Mouse (Mus musculus) cortical plate, adult 2 months (tissue): ENCODE measurements around the gene F10.

Source experiments
- CTCF ChIP-seq: fragments of 200-500 bp; IDR thresholded peaks from 2 replicates; pipeline ENCODE4 v1.5.1; 2011; ENCODE audit warnings: mild to moderate bottlenecking, control low read depth, low read length; ENCODE audit not compliant: insufficient read depth; ENCODE audit errors: extremely low read depth
- POLR2A ChIP-seq: fragments of 200-500 bp; IDR thresholded peaks from 2 replicates; pipeline ENCODE4 v1.6.1; 2011; ENCODE audit warnings: mild to moderate bottlenecking, low read length, control low read depth; ENCODE audit not compliant: insufficient read depth; ENCODE audit errors: extremely low read depth

DNA sequence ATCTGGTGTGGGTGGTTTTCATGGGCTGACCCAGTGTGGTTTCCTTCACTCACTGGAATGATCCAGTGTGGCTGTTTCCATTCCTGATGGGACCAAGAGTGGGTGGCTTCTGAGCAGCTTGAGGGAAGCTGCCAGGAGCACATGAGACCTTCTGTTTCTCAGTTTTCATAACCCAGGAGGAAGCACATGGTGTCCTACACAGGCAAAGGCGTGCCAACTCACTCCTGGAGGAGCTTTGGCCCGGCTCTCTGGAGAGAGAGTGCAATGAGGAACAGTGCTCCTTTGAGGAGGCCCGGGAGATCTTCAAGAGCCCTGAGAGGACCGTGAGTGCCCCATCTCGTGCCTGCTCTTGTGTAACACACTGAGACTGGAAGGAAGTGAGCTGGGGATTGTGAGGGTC, 8.6 kb upstream of the F10 start:
- no peak for TF ChIP-seq POLR2A
- TF ChIP-seq CTCF, result no peak
